In genomic region chr10:3978326-3978725, GRCm38 (mm10) we compare ENCODE assay signal across 16 mouse cellular contexts. TPM values are rescaled to one million over a fixed set of nuclear protein-coding genes. Genes with fewer than 3 reads are reported as not detected.
A peak's percentile ranks its signal among the peaks of the same experiment; 100 is the strongest.
DNase-seq lines count a peak whose midpoint lies in the region; ATAC-seq lines count a peak whose summit lies in the region.
"Had no signal": no experiment of that assay in that cellular context is flagged by ENCODE, and none has a peak within 500 bp of the region (broad histone marks: within the 10 kb centered on the region; RNA-seq: fewer than 3 reads in every experiment).

No protein-coding gene starts in this region.

- H3K4me1 ChIP-seq in kidney, embryonic 14.5 days (ENCODE audit: control insufficient read depth, insufficient read depth, low read length), result peaks cover 16% of the 10 kb centered on the region
- H3K4me1 ChIP-seq in intestine, embryonic 16.5 days (ENCODE audit: control insufficient read depth, insufficient read depth, low read length), result peaks cover 32% of the 10 kb centered on the region

- no peaks in the 10 kb centered on the region for H3K27me3 ChIP-seq in kidney, embryonic 14.5 days (ENCODE audit: control insufficient read depth, insufficient read depth, low read length)
- H3K27me3 ChIP-seq in intestine, embryonic 16.5 days (replicated peaks; ENCODE audit: control insufficient read depth, insufficient read depth, low read length), result no peaks in the 10 kb centered on the region
- H3K27me3 ChIP-seq: embryonic facial prominence, embryonic 15.5 days; heart, embryonic 13.5 days; hindbrain, embryonic 15.5 days; lung, embryonic 15.5 days had no signal

- no peak overlapping the region for H3K4me3 ChIP-seq in kidney, embryonic 14.5 days (ENCODE audit: low read length)
- no peak overlapping the region for H3K4me3 ChIP-seq in intestine, embryonic 16.5 days (ENCODE audit: low read length)
- H3K4me3 ChIP-seq: embryonic facial prominence, embryonic 15.5 days; heart, embryonic 13.5 days; hindbrain, embryonic 15.5 days; lung, embryonic 15.5 days had no signal

- 71% methylated on average over 3 of the region's 3 CpGs for WGBS in kidney, embryonic 14.5 days
- 42% methylated on average over 3 of the region's 3 CpGs for WGBS in intestine, embryonic 16.5 days

- no peak overlapping the region for H3K4me2 ChIP-seq in kidney, embryonic 14.5 days (replicated peaks; ENCODE audit: low read depth, low read length)
- H3K4me2 ChIP-seq in intestine, embryonic 16.5 days (ENCODE audit: low read depth, low read length), result no peak overlapping the region
- H3K4me2 ChIP-seq: embryonic facial prominence, embryonic 15.5 days; heart, embryonic 13.5 days; hindbrain, embryonic 15.5 days; lung, embryonic 15.5 days had no signal

- no peak overlapping the region for H3K9ac ChIP-seq in kidney, embryonic 14.5 days (ENCODE audit: low read depth, low read length)
- no peak overlapping the region for H3K9ac ChIP-seq in intestine, embryonic 16.5 days (ENCODE audit: low read depth, low read length)
- H3K9ac ChIP-seq: embryonic facial prominence, embryonic 15.5 days; heart, embryonic 13.5 days; hindbrain, embryonic 15.5 days; lung, embryonic 15.5 days had no signal

- no peaks in the 10 kb centered on the region for H3K9me3 ChIP-seq in kidney, embryonic 14.5 days (ENCODE audit: control insufficient read depth, low read length)
- H3K9me3 ChIP-seq in intestine, embryonic 16.5 days (ENCODE audit: control insufficient read depth, low read length), result no peaks in the 10 kb centered on the region
- H3K9me3 ChIP-seq: embryonic facial prominence, embryonic 15.5 days; heart, embryonic 13.5 days; hindbrain, embryonic 15.5 days; lung, embryonic 15.5 days had no signal

- no peak overlapping the region for H3K27ac ChIP-seq in kidney, embryonic 14.5 days (ENCODE audit: low read depth, low read length)
- H3K27ac ChIP-seq in intestine, embryonic 16.5 days (ENCODE audit: low read length), result peak overlapping the region; percentile 62
- H3K27ac ChIP-seq: embryonic facial prominence, embryonic 15.5 days; heart, embryonic 13.5 days; hindbrain, embryonic 15.5 days; lung, embryonic 15.5 days had no signal

- H3K36me3 ChIP-seq in kidney, embryonic 14.5 days (ENCODE audit: control insufficient read depth, insufficient read depth, low read length), result peaks cover 11% of the 10 kb centered on the region
- peaks cover 8% of the 10 kb centered on the region for H3K36me3 ChIP-seq in intestine, embryonic 16.5 days (ENCODE audit: control insufficient read depth, insufficient read depth, low read length)

- DNase-seq in cerebellum, adult 11-12 months, result peak; percentile 56
- DNase-seq in kidney, postnatal 14 days, result peak; percentile 28
- DNase-seq in MN1 (ENCODE audit: low spot score), result peak; percentile 23
- no peak for DNase-seq in c-Kit-positive CD71-positive TER-119-positive erythroid progenitor cells, embryonic 14.5 days (ENCODE audit: low spot score)
- no peak for DNase-seq in adrenal gland, postnatal 4 days (ENCODE audit: low spot score in 2 of 2)
- DNase-seq: adrenal gland, postnatal 25 days; spleen, adult 18-20 months; thymus, adult 2 months had no signal

- ATAC-seq in cerebellum, adult (ENCODE audit: insufficient number of reproducible peaks, low FRiP score, low TSS enrichment), result no peak
- ATAC-seq in kidney, embryonic 14.5 days (ENCODE audit: low FRiP score, low TSS enrichment), result no peak
- ATAC-seq in intestine, embryonic 16.5 days, result peak; percentile 80
- ATAC-seq: forebrain, embryonic 14.5 days had no signal

RNA-seq across cellular contexts. Expression of gene Mthfd1l, which starts 5.4 kb away (rescaled TPM):
- 12.8 and 20.2 TPM in 2 replicates for polyA plus RNA-seq in kidney, embryonic 14.5 days (2014; fragmentation: Nextera tagmentation; extraction: Ambion mirVana)
- polyA plus RNA-seq in intestine, embryonic 16.5 days (2015; fragmentation: Nextera tagmentation; extraction: Ambion mirVana), result 17.6 and 18.4 TPM in 2 replicates
- total RNA-seq in adrenal gland, postnatal 4 days (2021), result 10 to 100 TPM; 16.1 to 16.9 TPM

Comparison
In these comparisons a context has a peak if more than half of its experiments do, and no peak if none do; other contexts are left out.
1. DNase-seq: peak in cerebellum, adult 11-12 months (single experiment), kidney, postnatal 14 days (single experiment) and MN1 (single experiment); none in c-Kit-positive CD71-positive TER-119-positive erythroid progenitor cells, embryonic 14.5 days (single experiment) and adrenal gland, postnatal 4 days (0 of 2).